Mouse (Mus musculus): ENCODE data around the gene Lpar2.

Lpar2 gene

GRCm38 (mm10) chr8:69867696-69868326, 45.6 kb downstream of the Lpar2 start:
- DNase-seq (ENCODE audit: low read depth, low spot score), result no peak

GRCm38 (mm10) chr8:69870003-69870765, 48.0 kb downstream of the Lpar2 start:
- DNase-seq (ENCODE audit: low read depth, low spot score), result no peak

GRCm38 (mm10) chr8:69870907-69871306, 48.7 kb downstream of the Lpar2 start:
- DNase-seq (ENCODE audit: low read depth, low spot score), result no peak

GRCm38 (mm10) chr8:69874155-69874554, 51.9 kb downstream of the Lpar2 start:
- DNase-seq (ENCODE audit: low read depth, low spot score), result no peak

- no peak for DNase-seq (ENCODE audit: low read depth, low spot score)
Observed at GRCm38 (mm10) chr8:69874654-69875053, 52.4 kb downstream of the Lpar2 start.

- no peak for DNase-seq (ENCODE audit: low read depth, low spot score)
Observed at GRCm38 (mm10) chr8:69876097-69876496, 53.9 kb downstream of the Lpar2 start.

- no peak for DNase-seq (ENCODE audit: low read depth, low spot score)
Observed at GRCm38 (mm10) chr8:69876967-69877366, 54.7 kb downstream of the Lpar2 start.

GRCm38 (mm10) chr8:69877396-69877795, 55.2 kb downstream of the Lpar2 start:
- no peak for DNase-seq (ENCODE audit: low read depth, low spot score)

GRCm38 (mm10) chr8:69877992-69878391, 55.8 kb downstream of the Lpar2 start:
- DNase-seq (ENCODE audit: low read depth, low spot score), result no peak

GRCm38 (mm10) chr8:69879678-69880077, 57.4 kb downstream of the Lpar2 start:
- no peak for DNase-seq (ENCODE audit: low read depth, low spot score)
